Mouse (Mus musculus): ENCODE measurements around the gene Cirbp. TPM values are rescaled to one million over a fixed set of nuclear protein-coding genes. Genes with fewer than 3 reads are reported as not detected.

Cirbp gene
- polyA plus RNA-seq, 1 experiment from 2014 or later = 96.2 TPM

Other genes with a start within 250 kb of the Cirbp start
- gene Kiss1r, start 249.0 kb upstream of the Cirbp start, polyA plus RNA-seq (2015; fragmentation: Nextera tagmentation; extraction: Ambion mirVana) = 1.5 and 2.1 TPM in 2 replicates
- gene R3hdm4, start 244.8 kb upstream of the Cirbp start, polyA plus RNA-seq (2015; fragmentation: Nextera tagmentation; extraction: Ambion mirVana) = 169 and 170 TPM in 2 replicates
- gene Arid3a, start 238.9 kb upstream of the Cirbp start, polyA plus RNA-seq (2015; fragmentation: Nextera tagmentation; extraction: Ambion mirVana) = 5.5 and 9.2 TPM in 2 replicates
- 101 and 113 TPM in 2 replicates for gene Wdr18, start 205.8 kb upstream of the Cirbp start, polyA plus RNA-seq (2015; fragmentation: Nextera tagmentation; extraction: Ambion mirVana)
- 0.54 and 0.71 TPM in 2 replicates for gene Grin3b, start 195.3 kb upstream of the Cirbp start, polyA plus RNA-seq (2015; fragmentation: Nextera tagmentation; extraction: Ambion mirVana)
- 10.8 and 11.2 TPM in 2 replicates for gene Tmem259, start 181.7 kb upstream of the Cirbp start, polyA plus RNA-seq (2015; fragmentation: Nextera tagmentation; extraction: Ambion mirVana)
- 309 and 332 TPM in 2 replicates for gene Cnn2, start 177.4 kb upstream of the Cirbp start, polyA plus RNA-seq (2015; fragmentation: Nextera tagmentation; extraction: Ambion mirVana)
- 4.2 and 4.4 TPM in 2 replicates for gene Abca7, start 169.5 kb upstream of the Cirbp start, polyA plus RNA-seq (2015; fragmentation: Nextera tagmentation; extraction: Ambion mirVana)
- gene Arhgap45, start 149.3 kb upstream of the Cirbp start, polyA plus RNA-seq (2015; fragmentation: Nextera tagmentation; extraction: Ambion mirVana) = 10.5 and 11.3 TPM in 2 replicates
- gene Polr2e, start 126.2 kb upstream of the Cirbp start, polyA plus RNA-seq (2015; fragmentation: Nextera tagmentation; extraction: Ambion mirVana) = 242 and 248 TPM in 2 replicates
- gene Gpx4, start 118.8 kb upstream of the Cirbp start, polyA plus RNA-seq (2015; fragmentation: Nextera tagmentation; extraction: Ambion mirVana) = 617 and 706 TPM in 2 replicates
- 16.1 and 17.6 TPM in 2 replicates for gene Sbno2, start 60.4 kb upstream of the Cirbp start, polyA plus RNA-seq (2015; fragmentation: Nextera tagmentation; extraction: Ambion mirVana)
- 18.2 and 20.2 TPM in 2 replicates for gene Stk11, start 50.2 kb upstream of the Cirbp start, polyA plus RNA-seq (2015; fragmentation: Nextera tagmentation; extraction: Ambion mirVana)
- gene Atp5d, start 27.4 kb upstream of the Cirbp start, polyA plus RNA-seq (2015; fragmentation: Nextera tagmentation; extraction: Ambion mirVana) = 676 and 688 TPM in 2 replicates
- gene Cbarp, start 25.1 kb upstream of the Cirbp start, polyA plus RNA-seq (2015; fragmentation: Nextera tagmentation; extraction: Ambion mirVana) = 6.4 and 7.3 TPM in 2 replicates
- 15.9 and 16.8 TPM in 2 replicates for gene Midn, start 17.7 kb upstream of the Cirbp start, polyA plus RNA-seq (2015; fragmentation: Nextera tagmentation; extraction: Ambion mirVana)
- 15.2 and 15.3 TPM in 2 replicates for gene 1600002K03Rik, start 7.0 kb downstream of the Cirbp start, polyA plus RNA-seq (2015; fragmentation: Nextera tagmentation; extraction: Ambion mirVana)
- gene Efna2, start 13.5 kb downstream of the Cirbp start, polyA plus RNA-seq (2015; fragmentation: Nextera tagmentation; extraction: Ambion mirVana) = 11.0 and 11.8 TPM in 2 replicates
- 72.2 and 74.6 TPM in 2 replicates for gene Mum1, start 60.4 kb downstream of the Cirbp start, polyA plus RNA-seq (2015; fragmentation: Nextera tagmentation; extraction: Ambion mirVana)
- gene Ndufs7, start 83.1 kb downstream of the Cirbp start, polyA plus RNA-seq (2015; fragmentation: Nextera tagmentation; extraction: Ambion mirVana) = 398 and 444 TPM in 2 replicates
- gene Gamt, start 95.0 kb downstream of the Cirbp start, polyA plus RNA-seq (2015; fragmentation: Nextera tagmentation; extraction: Ambion mirVana) = 38.1 and 38.3 TPM in 2 replicates
- 52.7 and 55.4 TPM in 2 replicates for gene Dazap1, start 95.5 kb downstream of the Cirbp start, polyA plus RNA-seq (2015; fragmentation: Nextera tagmentation; extraction: Ambion mirVana)
- gene Rps15, start 126.5 kb downstream of the Cirbp start, polyA plus RNA-seq (2015; fragmentation: Nextera tagmentation; extraction: Ambion mirVana) = 899 and 901 TPM in 2 replicates
- gene Apc2, start 130.0 kb downstream of the Cirbp start, polyA plus RNA-seq (2015; fragmentation: Nextera tagmentation; extraction: Ambion mirVana) = 1.6 and 1.9 TPM in 2 replicates
- 52.9 and 54.8 TPM in 2 replicates for gene 2310011J03Rik, start 154.6 kb downstream of the Cirbp start, polyA plus RNA-seq (2015; fragmentation: Nextera tagmentation; extraction: Ambion mirVana)
- 8.6 and 8.8 TPM in 2 replicates for gene Pcsk4, start 163.5 kb downstream of the Cirbp start, polyA plus RNA-seq (2015; fragmentation: Nextera tagmentation; extraction: Ambion mirVana)
- 11.0 and 11.5 TPM in 2 replicates for gene Reep6, start 164.0 kb downstream of the Cirbp start, polyA plus RNA-seq (2015; fragmentation: Nextera tagmentation; extraction: Ambion mirVana)
- 4.8 and 5.4 TPM in 2 replicates for gene Adamtsl5, start 182.4 kb downstream of the Cirbp start, polyA plus RNA-seq (2015; fragmentation: Nextera tagmentation; extraction: Ambion mirVana)
- gene Plk5, start 190.5 kb downstream of the Cirbp start, polyA plus RNA-seq (2015; fragmentation: Nextera tagmentation; extraction: Ambion mirVana) = 0.97 and 1.2 TPM in 2 replicates
- gene Mex3d, start 221.7 kb downstream of the Cirbp start, polyA plus RNA-seq (2015; fragmentation: Nextera tagmentation; extraction: Ambion mirVana) = 3.8 and 5.1 TPM in 2 replicates
- gene Mbd3, start 233.6 kb downstream of the Cirbp start, polyA plus RNA-seq (2015; fragmentation: Nextera tagmentation; extraction: Ambion mirVana) = 266 and 277 TPM in 2 replicates
- gene Uqcr11, start 240.8 kb downstream of the Cirbp start, polyA plus RNA-seq (2015; fragmentation: Nextera tagmentation; extraction: Ambion mirVana) = 840 and 906 TPM in 2 replicates

Measured in kidney, embryonic 16.5 days (tissue).